Mouse (Mus musculus) megakaryocyte-erythroid progenitor cell, adult 5-6 weeks (primary cell): Measurements from ENCODE around the gene Zkscan4. TPM values are rescaled to one million over a fixed set of nuclear protein-coding genes. Genes with fewer than 3 reads are reported as not detected.

Source experiments
- ATAC-seq: replicated peaks from 2 replicates; pipeline ENCODE4 v1.8.0; 2016; ENCODE audit warnings: mild to moderate bottlenecking, inconsistent platforms; ENCODE audit not compliant: severe bottlenecking, poor library complexity, low FRiP score, low TSS enrichment
- total RNA-seq, 2 experiments: library from RNA; stranded (forward) in 1 of 2; stranded (reverse) in 1 of 2; fragments of 200-1000, 215-1000 nt in 1 of 2; fragments of >200 nt in 1 of 2; fragmentation: Nextera tagmentation in 1 of 2; gene quantifications; 2 replicates each; pipeline ENCODE4 v1.2.3; 2014 to 2017

The Zkscan4 gene
- total RNA-seq, 2 experiments from 2014 or later: not detected

- peak; percentile 35; the same call in 1 of the 2 replicates for ATAC-seq
These were observed 22.5 kb downstream of the Zkscan4 start, which contains the start of gene Gm11273 for GRCm38 (mm10) chr13:21501182-21501581. TSS of gene Gm11273 (minus strand) at chr13:21501418.

- no peak for ATAC-seq
These were observed 23.6 kb downstream of the Zkscan4 start for GRCm38 (mm10) chr13:21502296-21502695.

GRCm38 (mm10) chr13:21506221-21506649, 27.5 kb downstream of the Zkscan4 start:
- ATAC-seq: peak; percentile 100

- no peak for ATAC-seq
These were observed 51.4 kb downstream of the Zkscan4 start for GRCm38 (mm10) chr13:21530136-21530535.

- ATAC-seq: peak; percentile 100
These were observed 52.1 kb downstream of the Zkscan4 start, which contains the start of gene Zkscan8 for GRCm38 (mm10) chr13:21530781-21531201. TSS of gene Zkscan8 (minus strand) at chr13:21531120.

Other genes starting within 250 kb of the Zkscan4 start
- not detected in 2 replicates for gene Gpx5, start 186.2 kb upstream of the Zkscan4 start, total RNA-seq (2014; fragmentation: Nextera tagmentation)
- gene Gpx5, start 186.2 kb upstream of the Zkscan4 start, total RNA-seq (2017): not detected in 2 replicates
- not detected in 2 replicates for gene Gpx6, start 166.8 kb upstream of the Zkscan4 start, total RNA-seq (2014; fragmentation: Nextera tagmentation)
- gene Gpx6, start 166.8 kb upstream of the Zkscan4 start, total RNA-seq (2017): not detected in 2 replicates
- not detected in 2 replicates for gene Olfr1367, start 132.0 kb upstream of the Zkscan4 start, total RNA-seq (2014; fragmentation: Nextera tagmentation)
- gene Olfr1367, start 132.0 kb upstream of the Zkscan4 start, total RNA-seq (2017): not detected in 2 replicates
- gene Zscan12, start 116.1 kb upstream of the Zkscan4 start, total RNA-seq (2014; fragmentation: Nextera tagmentation): 8.5 and 11.1 TPM in 2 replicates
- 11.0 and 20.0 TPM in 2 replicates for gene Zscan12, start 116.1 kb upstream of the Zkscan4 start, total RNA-seq (2017)
- gene Zkscan3, start 76.2 kb upstream of the Zkscan4 start, total RNA-seq (2014; fragmentation: Nextera tagmentation): 45.1 and 49.1 TPM in 2 replicates
- gene Zkscan3, start 76.2 kb upstream of the Zkscan4 start, total RNA-seq (2017): 28.8 and 32.3 TPM in 2 replicates
- 2.8 and 4.3 TPM in 2 replicates for gene Pgbd1, start 37.8 kb upstream of the Zkscan4 start, total RNA-seq (2014; fragmentation: Nextera tagmentation)
- 4.5 and 6.1 TPM in 2 replicates for gene Pgbd1, start 37.8 kb upstream of the Zkscan4 start, total RNA-seq (2017)
- gene Zscan26, start 25.2 kb upstream of the Zkscan4 start, total RNA-seq (2014; fragmentation: Nextera tagmentation): 11.1 and 23.8 TPM in 2 replicates
- 16.8 and 21.2 TPM in 2 replicates for gene Zscan26, start 25.2 kb upstream of the Zkscan4 start, total RNA-seq (2017)
- gene Nkapl, start 10.4 kb upstream of the Zkscan4 start, total RNA-seq (2014; fragmentation: Nextera tagmentation): not detected in 2 replicates
- 1.1 TPM in 1 of 2 replicates, not detected in the other for gene Nkapl, start 10.4 kb upstream of the Zkscan4 start, total RNA-seq (2017)
- not detected in 2 replicates for gene Gm10065, start 534 bp downstream of the Zkscan4 start, total RNA-seq (2014; fragmentation: Nextera tagmentation)
- gene Gm10065, start 534 bp downstream of the Zkscan4 start, total RNA-seq (2017): not detected in 2 replicates
- 2.1 and 2.6 TPM in 2 replicates for gene AK157302, start 16.3 kb downstream of the Zkscan4 start, total RNA-seq (2014; fragmentation: Nextera tagmentation)
- gene AK157302, start 16.3 kb downstream of the Zkscan4 start, total RNA-seq (2017): 0.19 and 0.23 TPM in 2 replicates
- gene Gm11273, start 22.5 kb downstream of the Zkscan4 start, total RNA-seq (2014; fragmentation: Nextera tagmentation): 3.7 and 8.4 TPM in 2 replicates
- gene Gm11273, start 22.5 kb downstream of the Zkscan4 start, total RNA-seq (2017): 2.0 and 10.4 TPM in 2 replicates
- 14.6 and 23.6 TPM in 2 replicates for gene Zkscan8, start 52.2 kb downstream of the Zkscan4 start, total RNA-seq (2014; fragmentation: Nextera tagmentation)
- 12.3 and 15.4 TPM in 2 replicates for gene Zkscan8, start 52.2 kb downstream of the Zkscan4 start, total RNA-seq (2017)
- gene Olfr1366, start 63.9 kb downstream of the Zkscan4 start, total RNA-seq (2014; fragmentation: Nextera tagmentation): not detected in 2 replicates
- gene Olfr1366, start 63.9 kb downstream of the Zkscan4 start, total RNA-seq (2017): not detected in 2 replicates
- not detected in 2 replicates for gene Olfr1535, start 81.0 kb downstream of the Zkscan4 start, total RNA-seq (2014; fragmentation: Nextera tagmentation)
- not detected in 2 replicates for gene Olfr1535, start 81.0 kb downstream of the Zkscan4 start, total RNA-seq (2017)
- gene Olfr1364, start 102.9 kb downstream of the Zkscan4 start, total RNA-seq (2014; fragmentation: Nextera tagmentation): not detected in 2 replicates
- not detected in 2 replicates for gene Olfr1364, start 102.9 kb downstream of the Zkscan4 start, total RNA-seq (2017)
- gene Olfr1362, start 135.1 kb downstream of the Zkscan4 start, total RNA-seq (2014; fragmentation: Nextera tagmentation): not detected in 2 replicates
- gene Olfr1362, start 135.1 kb downstream of the Zkscan4 start, total RNA-seq (2017): not detected in 2 replicates
- not detected in 2 replicates for gene Olfr11, start 163.6 kb downstream of the Zkscan4 start, total RNA-seq (2014; fragmentation: Nextera tagmentation)
- gene Olfr11, start 163.6 kb downstream of the Zkscan4 start, total RNA-seq (2017): not detected in 2 replicates
- gene Olfr1361, start 184.5 kb downstream of the Zkscan4 start, total RNA-seq (2014; fragmentation: Nextera tagmentation): not detected in 2 replicates
- not detected in 2 replicates for gene Olfr1361, start 184.5 kb downstream of the Zkscan4 start, total RNA-seq (2017)
- not detected in 2 replicates for gene Olfr1360, start 198.5 kb downstream of the Zkscan4 start, total RNA-seq (2014; fragmentation: Nextera tagmentation)
- not detected in 2 replicates for gene Olfr1360, start 198.5 kb downstream of the Zkscan4 start, total RNA-seq (2017)
- gene Olfr1359, start 219.2 kb downstream of the Zkscan4 start, total RNA-seq (2014; fragmentation: Nextera tagmentation): not detected in 2 replicates
- not detected in 2 replicates for gene Olfr1359, start 219.2 kb downstream of the Zkscan4 start, total RNA-seq (2017)
- gene Hist1h2bl, start 237.2 kb downstream of the Zkscan4 start, total RNA-seq (2014; fragmentation: Nextera tagmentation): 430 and 709 TPM in 2 replicates
- gene Hist1h2bl, start 237.2 kb downstream of the Zkscan4 start, total RNA-seq (2017): 345 and 387 TPM in 2 replicates
- 3.0 and 26.7 TPM in 2 replicates for gene Hist1h2ai, start 237.5 kb downstream of the Zkscan4 start, total RNA-seq (2014; fragmentation: Nextera tagmentation)
- 582 and 1,238 TPM in 2 replicates for gene Hist1h2ai, start 237.5 kb downstream of the Zkscan4 start, total RNA-seq (2017)
- gene Hist1h3h, start 238.8 kb downstream of the Zkscan4 start, total RNA-seq (2014; fragmentation: Nextera tagmentation): 21.9 TPM in 1 of 2 replicates, not detected in the other
- 175 and 228 TPM in 2 replicates for gene Hist1h3h, start 238.8 kb downstream of the Zkscan4 start, total RNA-seq (2017)
- 242 and 265 TPM in 2 replicates for gene Hist1h2bm, start 243.1 kb downstream of the Zkscan4 start, total RNA-seq (2014; fragmentation: Nextera tagmentation)
- gene Hist1h2bm, start 243.1 kb downstream of the Zkscan4 start, total RNA-seq (2017): 262 and 417 TPM in 2 replicates